Comparison of ENCODE assay signal across 8 mouse cellular contexts in the genomic region with DNA sequence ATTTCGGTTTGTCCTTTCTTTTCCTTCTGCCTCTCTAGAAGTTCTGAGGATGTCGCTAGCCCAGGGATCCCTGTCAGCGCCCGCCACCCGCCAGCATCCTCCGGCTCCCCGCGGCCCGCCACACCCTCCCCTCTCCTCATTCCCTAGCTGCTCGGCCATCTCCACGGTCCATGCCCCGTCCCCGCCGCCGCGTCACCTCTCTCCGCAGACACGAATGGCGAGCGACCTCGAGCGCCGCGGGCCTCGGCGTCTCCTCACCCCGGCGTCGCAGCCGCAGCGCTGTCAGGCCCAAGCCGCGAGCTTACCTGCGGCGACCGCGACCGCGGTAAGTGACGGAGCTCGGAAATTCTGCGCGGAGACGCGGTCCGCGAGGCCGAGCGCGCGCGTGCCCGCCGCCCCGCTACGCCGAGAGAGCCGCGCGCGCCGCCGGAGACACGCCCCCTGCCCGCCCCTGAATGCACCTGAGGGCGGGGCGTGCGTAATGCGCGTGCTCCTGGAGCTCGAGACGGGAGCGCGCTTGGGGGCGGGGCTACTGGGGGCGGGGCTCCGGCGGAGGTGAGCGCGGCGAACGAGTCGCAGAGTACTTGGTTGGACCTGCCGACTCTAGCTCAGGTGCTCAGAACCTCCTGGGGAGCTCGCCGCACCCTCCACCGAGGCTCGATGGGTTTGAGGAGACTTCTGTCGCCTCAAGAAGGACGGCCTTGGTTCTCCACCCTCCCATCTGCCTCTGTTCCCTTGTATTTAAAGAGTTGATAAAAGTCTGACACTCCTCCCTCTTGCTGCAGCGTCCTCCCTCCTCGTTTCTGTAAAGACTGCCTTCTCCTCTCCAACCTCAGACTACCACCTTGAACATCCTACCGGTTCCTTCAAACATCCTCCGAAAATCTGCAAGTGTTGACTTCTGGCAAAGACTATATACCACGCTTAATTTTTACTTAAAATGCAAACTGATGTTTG. TPM values are rescaled to one million over a fixed set of nuclear protein-coding genes. Genes with fewer than 3 reads are reported as not detected.
A peak's percentile ranks its signal among the peaks of the same experiment; 100 is the strongest.
DNase-seq lines count a peak whose midpoint lies in the region; ATAC-seq and TF ChIP-seq lines count a peak whose summit lies in the region.

A gene (minus strand): TSS at position 428 of the 957 bp plus-strand sequence.

- no peak for TF ChIP-seq CTCF in gastrocnemius, adult 2 months (IDR thresholded peaks at IDR 0.05)

- no peaks in the 10 kb centered on the region for H3K36me3 ChIP-seq in hindbrain, embryonic 16.5 days (ENCODE audit: control insufficient read depth, insufficient read depth, low read length)

- under 1% methylated on average over 80 of the region's 95 CpGs for WGBS in hindbrain, embryonic 16.5 days

- peak within 1 kb of the TSS; percentile 63 for H3K4me2 ChIP-seq in hindbrain, embryonic 16.5 days (ENCODE audit: low read length)

- DNase-seq in gastrocnemius, adult 2 months, result peak; percentile 96
- peak; percentile 73 for DNase-seq in left cerebral cortex, adult 11 months (ENCODE audit: low spot score)
- peak; percentile 87 to 92 for DNase-seq in lung, postnatal 4 days
- DNase-seq in retina, postnatal 7 days (ENCODE audit: low read depth, low spot score), result peak; percentile 92
- peak; percentile 74 to 80 for DNase-seq in urinary bladder, adult 18-20 months (ENCODE audit: low spot score in 2 of 2)

- H3K4me3 ChIP-seq in gastrocnemius, adult 2 months, result peak within 1 kb of the TSS; percentile 94
- peak within 1 kb of the TSS; percentile 87 for H3K4me3 ChIP-seq in hindbrain, embryonic 16.5 days (ENCODE audit: low read length)

- intact Hi-C loops in gastrocnemius, adult 2 months (cut with DNase I), result no loop called here

- no peaks in the 10 kb centered on the region for H3K9me3 ChIP-seq in hindbrain, embryonic 16.5 days (ENCODE audit: control insufficient read depth, low read length)

- peaks cover 8% of the 10 kb centered on the region; the same call in 1 of the 2 replicates for H3K4me1 ChIP-seq in hindbrain, embryonic 16.5 days (ENCODE audit: control insufficient read depth, insufficient read depth, low read depth, low read length)

- no peaks in the 10 kb centered on the region for H3K27me3 ChIP-seq in hindbrain, embryonic 16.5 days (replicated peaks; ENCODE audit: control insufficient read depth, insufficient read depth, low read length)

- peak; percentile 69 for ATAC-seq in activated CD4-positive, CD25-positive, alpha-beta regulatory T cell, adult 4 months
- peak; percentile 89 for ATAC-seq in common myeloid progenitor, adult 5-6 weeks (replicated peaks; ENCODE audit: low read depth, poor library complexity, severe bottlenecking)
- peak; percentile 91 for ATAC-seq in hindbrain, embryonic 16.5 days

- peak within 1 kb of the TSS; percentile 91 for H3K27ac ChIP-seq in gastrocnemius, adult 2 months
- H3K27ac ChIP-seq in hindbrain, embryonic 16.5 days (ENCODE audit: low read depth, low read length), result peak within 1 kb of the TSS; percentile 86

- H3K9ac ChIP-seq in hindbrain, embryonic 16.5 days (ENCODE audit: low read depth, low read length), result peak within 1 kb of the TSS; percentile 92

RNA-seq across cellular contexts. Expression of the gene that starts here (rescaled TPM):
- polyA plus RNA-seq in activated CD4-positive, CD25-positive, alpha-beta regulatory T cell, adult 4 months (2017; shearing (Covaris generic)), result under 1 TPM; 0.29 to 0.34 TPM
- total RNA-seq in common myeloid progenitor, adult 5-6 weeks (2017), result 0.49 and 2.7 TPM in 2 replicates
- 10 to 100 TPM; 12.2 to 12.9 TPM for total RNA-seq in gastrocnemius, adult 2 months (2021)
- 10.2 and 11.2 TPM in 2 replicates for polyA plus RNA-seq in hindbrain, embryonic 16.5 days (2015; fragmentation: Nextera tagmentation; extraction: Ambion mirVana)

Comparison
In these comparisons a context has a peak if more than half of its experiments do, and no peak if none do; other contexts are left out.
1. Peak in every context shown above with its lines: DNase-seq, ATAC-seq, H3K4me3 ChIP-seq and H3K27ac ChIP-seq.
2. Peak in ATAC-seq in activated CD4-positive, CD25-positive, alpha-beta regulatory T cell, adult 4 months; RNA of the gene not detected or under 1 TPM.